Mouse (Mus musculus) testis, postnatal 10 days (tissue): ENCODE data around the gene Ppp1r12a.
A peak's percentile ranks its signal among the peaks of the same experiment; 100 is the strongest.

Experiments used
- DNase-seq: peaks from one replicate; pipeline ENCODE4 v3.0.0; 2021; ENCODE audit warnings: low spot score

Ppp1r12a gene

DNA sequence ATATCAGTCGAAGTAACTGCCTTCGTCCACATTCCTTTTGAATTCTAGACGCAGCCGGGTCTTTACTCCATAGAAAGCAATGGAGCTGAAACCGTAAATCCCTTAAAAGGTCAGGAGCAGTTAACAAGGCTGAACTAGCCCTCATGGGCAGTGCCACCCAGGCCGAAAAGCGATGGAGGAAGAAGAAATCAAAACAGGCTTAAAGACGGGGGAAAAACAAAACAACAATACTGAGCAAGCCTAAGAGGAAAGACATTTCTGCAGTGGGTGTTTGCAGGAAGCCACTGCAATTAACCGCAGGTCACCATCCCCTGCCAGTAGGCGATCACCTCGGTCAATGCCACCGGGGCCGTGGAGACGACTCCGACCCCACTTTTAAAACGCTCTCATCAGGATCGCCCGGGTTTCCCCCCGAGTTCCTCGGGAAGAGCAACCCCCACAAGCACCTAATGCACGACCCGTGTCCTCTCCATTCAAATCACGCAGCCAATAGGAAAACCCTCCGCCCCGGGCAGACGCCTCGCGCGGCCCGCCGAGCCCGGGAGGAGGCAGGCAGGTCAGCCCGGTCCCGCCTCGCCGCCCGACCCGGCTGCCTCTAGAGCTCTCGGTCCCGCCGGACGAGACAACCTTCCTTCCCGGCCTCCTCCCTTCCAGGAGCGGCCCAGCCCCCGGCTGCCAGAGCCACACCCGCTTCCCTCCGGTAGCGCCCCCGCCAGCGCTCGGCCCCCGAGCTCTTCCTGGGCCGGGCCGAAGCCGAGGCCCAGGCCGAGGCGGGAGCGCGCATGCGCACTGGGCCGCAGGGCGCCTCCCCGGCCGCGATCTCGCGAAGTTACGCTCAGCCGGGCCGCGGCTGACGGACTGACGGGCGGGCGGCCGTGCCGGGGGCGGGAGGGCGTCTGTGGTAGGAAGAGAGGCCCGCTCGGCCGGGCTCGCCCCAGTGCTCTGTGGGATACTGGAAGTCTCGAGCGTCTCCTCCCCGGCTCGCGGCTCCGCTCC is at the start of gene Ppp1r12a:
Ppp1r12a (plus strand) TSS at position 933 of the 996 bp plus-strand sequence.
- DNase-seq = peak; percentile 96

DNA sequence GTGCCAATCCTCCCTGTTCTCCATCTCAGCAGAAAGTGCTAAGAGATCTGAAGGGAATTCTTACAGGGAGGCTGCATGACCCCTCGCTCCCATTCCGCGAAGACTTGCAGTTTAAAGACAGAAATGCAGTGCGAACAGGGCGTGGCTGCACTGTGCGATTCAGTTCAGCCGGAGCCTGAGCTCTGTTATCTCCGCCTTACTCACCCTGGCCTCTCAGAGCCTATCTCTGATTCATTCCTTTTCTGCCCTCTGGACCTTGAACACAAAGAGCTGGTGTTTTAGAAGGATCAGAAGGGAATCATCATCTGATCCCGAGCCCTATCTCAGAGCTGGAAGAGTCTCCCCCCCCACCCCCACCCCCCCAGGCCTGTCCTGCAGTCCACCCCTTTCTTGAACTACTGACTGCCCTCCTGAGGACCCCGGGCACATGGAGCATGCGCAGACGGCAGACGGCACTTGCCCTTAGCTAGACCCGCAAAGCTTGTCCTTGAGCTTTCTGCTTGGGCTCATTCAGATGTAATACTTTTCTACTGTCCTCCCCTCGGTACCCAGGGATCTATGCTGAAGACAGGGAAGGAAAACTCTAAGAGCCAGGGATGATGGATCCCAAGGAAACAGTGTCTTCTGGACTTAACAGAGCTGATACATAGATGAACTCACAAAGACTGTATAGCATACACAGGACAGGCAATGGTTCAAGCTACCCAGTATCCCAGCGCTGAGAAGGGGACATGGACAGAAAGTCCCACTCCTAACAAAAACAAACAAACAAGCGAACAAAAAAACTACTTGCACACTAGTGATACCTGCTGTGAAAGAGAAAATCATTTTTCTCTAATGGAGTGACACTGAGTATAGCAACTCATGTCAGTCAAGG is 48.4 kb upstream of the Ppp1r12a start:
- DNase-seq = peak; percentile 68

DNA sequence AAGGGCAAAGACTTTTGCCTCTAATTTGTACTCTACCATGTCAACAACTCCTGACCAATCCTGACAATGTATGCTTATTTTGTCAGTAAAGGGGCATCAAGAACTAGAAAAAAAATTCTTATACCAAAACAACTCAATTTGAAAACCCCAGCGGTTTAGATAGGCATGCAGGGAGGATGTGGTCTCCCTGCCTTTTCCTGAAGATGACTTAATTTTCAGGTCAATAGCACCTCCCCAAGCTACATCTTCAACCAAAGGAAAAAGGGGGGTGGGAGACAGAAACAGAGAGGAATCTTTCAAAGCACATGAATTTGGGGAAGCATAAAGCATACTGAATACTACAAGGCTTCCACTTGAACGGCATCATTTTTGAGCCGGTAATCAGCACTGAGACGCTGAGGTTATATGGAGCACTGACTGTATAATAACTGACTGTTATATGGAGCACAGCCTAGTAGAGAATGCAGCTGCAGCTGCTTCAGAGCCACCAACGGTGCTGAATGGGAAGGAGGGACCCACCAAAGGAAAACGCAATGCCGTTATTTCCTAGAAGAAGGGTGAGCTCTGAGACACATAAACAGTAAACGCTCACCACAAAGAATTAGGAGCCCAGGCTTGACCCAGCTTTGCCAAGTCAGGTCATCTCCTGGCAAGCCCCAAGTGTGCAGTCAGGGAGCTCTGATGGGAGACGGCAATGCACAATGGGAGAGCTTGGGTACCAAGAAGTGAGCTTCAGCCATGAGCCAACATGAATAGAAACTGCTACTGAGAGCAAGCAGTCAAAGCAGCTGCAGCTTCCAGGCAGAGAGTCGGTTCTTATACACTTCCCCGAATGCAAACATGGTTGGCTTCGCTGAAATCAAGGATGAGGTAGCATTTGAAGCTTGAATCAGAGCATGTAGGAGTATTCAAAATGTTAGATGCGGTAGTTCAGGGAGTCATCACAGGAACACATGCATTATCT is 43.5 kb upstream of the Ppp1r12a start:
- no peak for DNase-seq

DNA sequence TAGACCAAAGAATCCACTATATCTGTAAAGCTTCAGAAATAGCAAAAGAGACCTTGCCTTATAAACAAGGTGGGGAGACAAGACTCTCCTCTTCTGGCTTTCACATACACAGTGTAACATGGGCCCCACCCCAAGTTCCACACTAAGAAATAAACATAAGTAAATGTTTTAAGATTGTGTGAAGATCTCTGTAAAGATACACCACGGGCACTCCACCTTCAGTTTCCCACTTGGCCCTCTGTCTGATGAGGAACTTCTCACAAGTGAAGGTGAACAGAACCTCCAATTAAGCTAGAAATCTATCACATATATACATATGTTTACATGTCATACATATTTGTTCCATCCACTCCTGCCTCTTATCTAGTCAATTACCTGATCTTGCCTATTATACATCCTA is 42.6 kb upstream of the Ppp1r12a start:
- DNase-seq = no peak

DNA sequence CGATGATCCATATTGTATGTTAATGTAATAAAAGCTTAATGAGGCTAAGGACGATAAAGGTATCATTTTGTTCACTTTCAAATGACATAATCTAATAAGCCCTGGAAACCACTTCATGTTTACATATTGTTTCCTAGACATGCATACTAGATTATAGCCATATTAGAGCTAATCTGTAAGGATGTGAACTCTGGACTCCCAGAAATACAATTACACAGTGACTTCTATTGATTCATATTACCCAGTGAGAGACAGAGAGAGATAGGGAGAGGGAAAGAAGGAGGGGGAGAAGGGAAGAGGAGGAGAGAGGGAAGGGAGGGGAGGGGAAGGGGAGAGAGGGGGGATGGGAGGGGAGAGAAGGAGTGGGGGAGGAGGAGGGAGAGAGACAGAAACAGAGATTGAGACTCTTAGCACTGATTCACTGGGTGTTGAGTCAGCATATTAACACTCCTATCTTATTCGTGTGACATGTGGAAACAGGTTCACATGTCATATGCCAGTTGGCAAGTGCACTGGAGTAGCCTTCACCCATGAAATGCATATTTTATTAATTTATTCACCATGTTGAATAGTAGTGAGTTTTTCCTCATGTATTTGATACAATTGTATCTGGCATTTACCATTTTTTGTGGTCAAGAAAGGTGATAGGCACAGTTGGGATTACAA is 36.9 kb upstream of the Ppp1r12a start:
- DNase-seq = no peak

DNA sequence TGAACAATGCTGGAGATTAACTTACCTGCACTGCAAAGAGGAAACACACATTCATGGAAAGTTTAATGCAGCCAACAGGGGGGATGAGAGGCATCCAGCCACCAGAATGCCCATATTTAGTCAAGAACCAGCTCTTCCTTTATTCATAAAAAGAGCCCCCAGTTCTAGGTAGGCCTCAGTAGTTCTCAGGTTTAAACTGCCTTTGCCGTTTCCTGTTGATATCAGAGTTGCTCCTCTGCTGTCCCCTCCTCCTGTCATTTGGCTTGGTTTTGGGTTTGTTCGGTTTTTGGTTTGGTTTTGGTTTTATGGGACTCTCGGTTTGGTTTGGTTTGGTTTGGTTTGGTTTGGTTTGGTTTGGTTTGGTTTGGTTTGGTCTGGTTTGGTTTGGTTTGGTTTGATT is 32.8 kb upstream of the Ppp1r12a start:
- no peak for DNase-seq

DNA sequence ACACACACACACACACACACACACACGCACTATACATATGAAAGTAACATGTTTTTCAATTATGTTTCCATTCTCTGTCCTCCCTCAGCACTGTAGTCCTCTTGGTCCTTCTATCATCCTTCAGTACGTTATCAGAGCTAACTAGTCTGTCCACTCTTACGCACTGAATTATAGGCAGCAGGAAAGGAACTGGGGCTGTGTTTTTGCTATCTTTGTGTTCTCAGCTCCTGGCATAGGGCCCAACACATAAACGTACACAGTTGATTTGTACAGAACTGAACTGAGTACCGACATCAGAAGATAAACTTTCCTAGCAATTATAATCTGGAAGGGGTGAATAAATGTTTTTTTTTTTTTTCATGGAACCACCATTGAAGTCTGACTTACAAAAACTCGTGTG is 30.1 kb upstream of the Ppp1r12a start:
- DNase-seq = no peak

DNA sequence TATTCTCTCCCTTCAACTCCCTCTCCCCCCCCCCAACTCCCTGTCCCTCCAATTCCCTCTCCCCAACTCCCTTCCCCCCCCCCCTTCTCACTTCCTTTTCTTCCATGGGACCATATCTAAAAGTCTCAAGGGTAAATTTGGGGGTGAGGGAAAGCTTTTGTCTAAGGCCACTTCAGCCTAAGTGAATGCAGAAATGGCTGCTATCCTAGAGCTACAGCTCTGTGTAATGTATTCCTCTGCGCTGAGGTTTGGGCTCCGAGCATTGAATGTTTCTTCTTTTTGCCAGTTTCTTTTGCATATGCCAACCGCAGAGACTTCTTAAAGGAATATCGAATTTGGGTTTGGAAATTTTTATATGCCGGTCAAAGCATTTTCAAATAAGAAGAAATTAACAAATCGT is 28.7 kb upstream of the Ppp1r12a start:
- no peak for DNase-seq

DNA sequence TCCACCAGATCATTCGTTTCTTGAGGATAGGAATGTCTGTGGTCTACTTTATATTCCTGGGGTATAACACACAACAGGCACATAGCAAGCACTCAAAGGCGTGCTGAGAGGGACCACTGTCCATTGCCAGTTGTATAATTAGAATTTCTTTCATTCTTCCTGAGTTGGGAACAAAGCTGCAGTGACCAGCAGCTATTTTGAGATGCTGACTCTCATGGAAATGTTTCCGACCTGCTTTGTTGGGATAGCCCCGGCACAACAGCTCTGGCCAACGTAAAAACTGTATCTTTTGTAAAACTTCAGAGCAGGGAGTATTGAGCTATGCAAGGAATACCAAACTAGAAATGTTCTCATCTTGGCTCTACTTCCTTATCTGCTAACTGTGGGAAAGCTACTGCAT is 28.2 kb upstream of the Ppp1r12a start:
- DNase-seq = no peak

DNA sequence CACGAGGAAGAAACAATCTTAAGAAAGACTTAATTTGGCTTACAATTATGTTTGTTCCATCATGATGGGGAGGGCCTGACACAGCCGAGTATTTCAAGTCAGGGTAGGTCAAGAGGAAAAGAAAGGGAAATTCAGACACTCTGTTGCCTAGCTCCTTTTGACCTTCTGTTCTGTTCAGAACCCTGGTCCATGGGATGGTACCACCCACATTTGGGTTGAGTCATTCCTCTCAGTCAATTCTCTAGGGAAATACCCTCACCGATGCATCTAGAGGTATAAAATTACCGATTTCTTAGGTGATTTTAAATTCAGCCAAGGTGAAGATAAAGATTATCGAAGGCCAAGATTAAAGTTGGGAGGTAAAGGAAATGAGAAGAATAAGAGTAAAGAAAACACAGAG is 23.6 kb upstream of the Ppp1r12a start:
- no peak for DNase-seq

DNA sequence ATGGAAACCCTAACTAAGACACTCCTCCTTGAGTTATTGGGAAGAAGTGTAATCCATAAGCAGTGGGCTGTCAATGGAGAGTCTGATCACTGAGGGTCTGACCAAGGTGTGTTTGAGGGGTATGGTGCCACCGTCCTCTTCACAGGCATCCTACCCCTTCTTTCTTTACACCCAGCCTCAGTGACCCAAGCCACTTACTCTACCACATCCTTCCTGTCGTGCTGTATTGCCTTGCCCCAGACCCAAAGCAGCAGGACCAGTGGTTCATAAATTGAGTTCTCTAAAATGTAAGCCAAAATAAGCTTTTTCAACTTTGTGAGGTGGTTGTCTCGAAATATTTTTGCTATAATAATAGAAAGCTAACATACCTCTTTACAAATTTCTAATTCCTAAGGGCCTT is 22.2 kb upstream of the Ppp1r12a start:
- DNase-seq = no peak

DNA sequence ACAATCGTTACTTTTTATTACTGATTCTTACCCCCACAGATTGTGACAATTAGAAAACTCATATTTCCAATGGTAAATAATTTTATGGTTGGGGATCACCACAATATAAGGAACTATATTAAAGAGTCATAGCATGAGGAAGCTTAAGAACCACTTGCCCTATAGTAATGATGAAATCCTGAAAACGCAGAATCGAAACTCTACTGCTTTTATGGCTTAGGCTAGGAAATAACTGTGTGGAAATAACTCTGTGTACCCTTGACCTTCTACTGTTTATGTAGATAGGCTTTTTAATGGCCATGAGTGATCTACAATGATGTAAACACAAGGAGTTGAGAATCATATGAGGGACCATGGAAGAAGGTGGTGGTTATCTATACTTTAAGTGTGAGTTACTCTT is 21.3 kb upstream of the Ppp1r12a start:
- DNase-seq = no peak

DNA sequence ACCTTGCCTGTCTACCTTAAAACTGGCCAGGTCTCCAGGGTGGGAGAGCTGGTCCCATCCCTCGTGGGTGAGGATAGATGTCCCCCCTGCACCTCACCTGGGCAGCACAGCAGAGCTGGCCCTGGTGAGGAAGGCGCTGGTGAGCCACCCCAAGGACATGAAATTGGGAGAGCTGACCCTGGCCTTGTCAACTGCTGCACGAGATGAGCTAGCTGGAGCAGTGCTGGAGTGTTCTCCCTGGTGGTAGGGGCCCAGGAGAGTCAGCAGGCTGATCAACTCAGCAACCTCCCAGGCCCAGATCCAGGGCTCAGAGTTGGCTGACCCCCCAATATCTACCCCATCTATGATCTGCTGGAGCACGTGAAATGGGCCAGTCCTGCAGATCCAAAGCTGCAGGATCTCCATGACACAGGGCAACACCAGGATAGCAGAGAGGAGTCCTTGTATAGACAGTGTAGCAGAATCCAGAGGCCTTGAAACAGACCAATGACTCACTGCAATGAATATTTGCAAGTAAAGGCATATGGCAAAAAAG is 17.9 kb upstream of the Ppp1r12a start:
- no peak for DNase-seq

DNA sequence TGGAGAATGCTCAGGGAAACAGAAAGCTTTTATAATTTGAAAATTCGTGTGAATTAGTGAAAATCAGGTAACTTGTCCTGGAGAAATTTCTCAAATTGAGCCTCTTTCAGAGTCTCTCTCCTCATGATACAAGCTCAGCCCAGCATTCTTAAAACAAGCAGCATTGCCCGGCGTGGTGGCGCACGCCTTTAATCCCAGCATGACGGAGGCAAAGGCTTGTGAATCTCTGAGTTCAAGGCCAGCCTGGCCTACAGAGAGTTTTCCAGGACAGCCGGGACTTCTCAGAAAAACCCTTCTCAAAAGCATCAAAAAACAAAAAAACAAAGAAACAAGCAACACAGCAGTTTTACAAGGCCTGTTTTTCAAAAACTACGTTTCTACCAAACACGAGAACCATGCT is 16.3 kb upstream of the Ppp1r12a start:
- no peak for DNase-seq

DNA sequence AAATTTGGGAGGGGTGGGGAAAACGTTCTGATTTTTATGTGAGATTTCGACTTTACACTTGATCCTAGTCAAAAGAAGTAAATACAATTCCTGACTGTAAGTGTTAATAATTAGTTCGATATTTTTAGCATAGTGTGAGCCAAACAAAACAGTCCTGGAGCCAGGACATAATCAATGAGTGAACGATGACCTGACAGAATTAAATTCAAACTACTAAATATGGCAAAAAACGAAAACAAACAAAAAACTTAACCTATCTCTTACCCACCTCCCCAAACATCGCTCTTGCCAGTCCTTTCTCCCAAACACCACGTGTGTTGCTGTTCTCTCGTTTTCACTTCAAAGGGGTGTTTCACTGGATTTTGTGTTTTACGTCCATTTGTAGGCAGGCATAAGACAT is 15.0 kb upstream of the Ppp1r12a start:
- DNase-seq = no peak

DNA sequence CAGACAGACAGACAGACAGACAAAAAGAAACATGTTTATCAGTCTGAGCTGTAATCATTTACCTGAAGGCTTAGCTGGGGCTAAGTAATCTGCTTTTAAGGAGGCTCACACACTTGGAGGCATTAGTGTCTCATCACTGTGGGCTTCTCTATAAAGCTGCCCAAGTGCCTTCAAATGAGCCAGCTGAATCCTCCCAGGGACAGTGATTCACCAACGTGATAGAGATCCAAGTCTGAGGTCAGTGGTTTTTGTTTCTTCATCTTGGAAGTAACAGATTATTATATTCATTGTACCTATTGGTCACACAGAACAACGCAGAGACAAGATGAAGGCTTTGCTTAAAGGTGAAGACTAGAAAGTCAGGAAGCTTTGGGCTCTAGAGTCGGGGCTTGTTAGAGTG is 8.7 kb upstream of the Ppp1r12a start:
- no peak for DNase-seq

DNA sequence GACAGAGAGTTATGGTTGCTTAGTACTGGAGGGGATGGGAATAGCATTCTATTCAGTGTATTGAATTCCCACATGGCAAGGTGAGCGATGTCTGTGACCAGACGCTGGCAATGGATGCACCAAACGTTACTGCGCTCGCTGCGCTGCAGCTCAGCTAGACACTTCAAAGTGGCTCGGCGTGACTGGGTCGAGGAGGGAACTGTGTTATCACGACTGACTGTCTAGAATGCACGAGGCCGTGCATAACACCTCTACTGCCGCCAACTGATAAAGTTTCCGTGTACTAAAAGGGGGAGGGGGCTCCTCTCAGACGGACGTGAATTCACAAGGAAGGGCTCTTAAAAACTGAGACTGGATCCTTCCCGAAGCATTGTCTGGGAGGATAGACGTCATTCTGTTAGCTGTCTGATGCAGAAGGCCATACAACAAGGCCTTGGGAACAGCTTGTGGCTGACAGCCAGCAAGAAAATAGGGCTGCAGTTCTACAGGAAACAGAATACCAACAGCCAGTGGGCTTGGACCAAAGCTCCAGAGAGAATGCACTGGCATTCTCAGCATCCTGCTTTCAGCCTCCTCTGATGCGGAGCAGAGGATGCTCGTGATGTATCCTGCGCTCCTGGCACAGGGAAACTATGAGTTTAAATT is 6.8 kb upstream of the Ppp1r12a start:
- no peak for DNase-seq

DNA sequence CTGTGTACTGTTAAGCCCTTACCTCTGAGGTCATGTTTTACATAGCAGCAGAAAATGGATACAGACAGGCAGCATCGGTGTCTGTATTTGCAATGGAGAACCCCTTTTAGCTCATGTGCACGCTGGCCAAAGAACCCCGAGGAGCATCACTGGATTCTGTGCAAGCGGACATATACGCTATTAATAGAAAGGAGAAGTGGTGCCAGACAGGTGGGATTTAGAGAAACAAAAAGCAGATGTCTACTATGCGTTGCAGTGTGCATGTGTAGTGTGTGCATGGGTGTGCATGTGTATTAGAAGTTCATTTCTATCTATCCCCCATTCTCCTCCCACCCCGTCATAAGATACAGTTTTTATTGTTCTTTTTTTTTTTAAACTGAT is 6.3 kb upstream of the Ppp1r12a start:
- DNase-seq = no peak

DNA sequence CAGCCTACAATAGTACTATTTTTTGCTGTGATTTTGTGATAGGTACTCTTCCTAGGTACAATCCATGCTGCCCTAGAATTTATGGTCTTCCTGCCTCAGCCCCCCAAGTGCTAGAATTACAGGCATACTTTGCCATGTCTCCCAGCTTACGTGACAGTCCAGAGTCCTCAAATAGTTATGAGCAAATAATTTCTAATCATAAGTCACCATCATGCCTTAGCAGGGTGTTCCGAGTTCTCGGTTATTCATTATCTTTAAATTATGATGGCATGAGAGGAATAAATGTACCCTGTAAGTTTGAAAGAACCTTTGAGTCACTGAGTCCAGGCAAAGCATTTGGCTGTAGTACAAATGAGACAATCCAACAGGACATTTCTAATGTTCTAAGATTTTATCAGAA is 5.9 kb upstream of the Ppp1r12a start:
- no peak for DNase-seq

DNA sequence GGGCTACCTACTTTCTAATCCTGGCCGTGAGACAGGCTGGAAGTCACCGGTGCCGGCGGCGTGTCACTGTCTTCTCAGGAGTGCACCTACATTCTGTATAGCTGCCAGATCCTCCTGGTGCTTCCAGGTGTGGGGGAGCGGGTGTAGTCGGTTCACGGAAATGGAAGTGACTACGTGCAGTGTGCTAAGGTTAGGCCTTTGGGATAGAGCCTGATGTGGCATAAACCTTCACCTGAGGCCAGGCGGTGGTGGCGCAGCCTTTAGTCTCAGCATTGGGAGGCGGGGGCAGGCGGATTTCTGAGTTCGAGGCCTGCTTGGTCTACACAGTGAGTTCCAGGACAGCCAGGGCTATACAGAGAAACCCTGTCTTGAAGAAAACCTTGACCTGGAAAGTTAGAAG is 3.0 kb upstream of the Ppp1r12a start:
- DNase-seq = no peak
